Mouse (Mus musculus): ENCODE data around the gene Mbd6. TPM values are rescaled to one million over a fixed set of nuclear protein-coding genes. Genes with fewer than 3 reads are reported as not detected.

The Mbd6 gene
- polyA plus RNA-seq, 1 experiment from 2014 or later: 22.6 TPM

Other genes starting within 250 kb of the Mbd6 start
- 42.5 and 44.0 TPM in 2 replicates for gene Mettl1, start 247.6 kb downstream of the Mbd6 start, polyA plus RNA-seq (2014; fragmentation: Nextera tagmentation; extraction: Ambion mirVana)
- gene Eef1akmt3, start 247.5 kb downstream of the Mbd6 start, polyA plus RNA-seq (2014; fragmentation: Nextera tagmentation; extraction: Ambion mirVana): 0.11 TPM in 1 of 2 replicates, not detected in the other
- 0.23 TPM in 1 of 2 replicates, not detected in the other for gene Cyp27b1, start 240.8 kb downstream of the Mbd6 start, polyA plus RNA-seq (2014; fragmentation: Nextera tagmentation; extraction: Ambion mirVana)
- gene March9, start 228.8 kb downstream of the Mbd6 start, polyA plus RNA-seq (2014; fragmentation: Nextera tagmentation; extraction: Ambion mirVana): 2.7 and 3.7 TPM in 2 replicates
- gene Cdk4, start 225.5 kb downstream of the Mbd6 start, polyA plus RNA-seq (2014; fragmentation: Nextera tagmentation; extraction: Ambion mirVana): 2,945 and 3,022 TPM in 2 replicates
- gene Tspan31, start 218.8 kb downstream of the Mbd6 start, polyA plus RNA-seq (2014; fragmentation: Nextera tagmentation; extraction: Ambion mirVana): 144 and 159 TPM in 2 replicates
- 0.47 and 0.64 TPM in 2 replicates for gene Agap2, start 213.7 kb downstream of the Mbd6 start, polyA plus RNA-seq (2014; fragmentation: Nextera tagmentation; extraction: Ambion mirVana)
- gene Os9, start 167.9 kb downstream of the Mbd6 start, polyA plus RNA-seq (2014; fragmentation: Nextera tagmentation; extraction: Ambion mirVana): 51.1 and 57.9 TPM in 2 replicates
- 7.8 and 8.4 TPM in 2 replicates for gene B4galnt1, start 123.8 kb downstream of the Mbd6 start, polyA plus RNA-seq (2014; fragmentation: Nextera tagmentation; extraction: Ambion mirVana)
- 0.93 and 1.1 TPM in 2 replicates for gene Slc26a10, start 108.4 kb downstream of the Mbd6 start, polyA plus RNA-seq (2014; fragmentation: Nextera tagmentation; extraction: Ambion mirVana)
- gene Arhgef25, start 98.9 kb downstream of the Mbd6 start, polyA plus RNA-seq (2014; fragmentation: Nextera tagmentation; extraction: Ambion mirVana): 31.6 and 33.5 TPM in 2 replicates
- 157 and 170 TPM in 2 replicates for gene Dtx3, start 93.3 kb downstream of the Mbd6 start, polyA plus RNA-seq (2014; fragmentation: Nextera tagmentation; extraction: Ambion mirVana)
- 16.4 and 17.2 TPM in 2 replicates for gene Pip4k2c, start 77.4 kb downstream of the Mbd6 start, polyA plus RNA-seq (2014; fragmentation: Nextera tagmentation; extraction: Ambion mirVana)
- 21.7 and 23.6 TPM in 2 replicates for gene Kif5a, start 25.7 kb downstream of the Mbd6 start, polyA plus RNA-seq (2014; fragmentation: Nextera tagmentation; extraction: Ambion mirVana)
- 202 and 207 TPM in 2 replicates for gene Dctn2, start 22.6 kb downstream of the Mbd6 start, polyA plus RNA-seq (2014; fragmentation: Nextera tagmentation; extraction: Ambion mirVana)
- 191 and 195 TPM in 2 replicates for gene Mars, start 22.8 kb upstream of the Mbd6 start, polyA plus RNA-seq (2014; fragmentation: Nextera tagmentation; extraction: Ambion mirVana)
- 0.88 and 1.7 TPM in 2 replicates for gene Arhgap9, start 32.9 kb upstream of the Mbd6 start, polyA plus RNA-seq (2014; fragmentation: Nextera tagmentation; extraction: Ambion mirVana)
- 6.1 and 6.5 TPM in 2 replicates for gene Gli1, start 53.0 kb upstream of the Mbd6 start, polyA plus RNA-seq (2014; fragmentation: Nextera tagmentation; extraction: Ambion mirVana)
- 0.05 and 0.07 TPM in 2 replicates for gene Inhbe, start 65.4 kb upstream of the Mbd6 start, polyA plus RNA-seq (2014; fragmentation: Nextera tagmentation; extraction: Ambion mirVana)
- not detected in 2 replicates for gene Inhbc, start 81.4 kb upstream of the Mbd6 start, polyA plus RNA-seq (2014; fragmentation: Nextera tagmentation; extraction: Ambion mirVana)
- 34.7 and 44.6 TPM in 2 replicates for gene R3hdm2, start 91.3 kb upstream of the Mbd6 start, polyA plus RNA-seq (2014; fragmentation: Nextera tagmentation; extraction: Ambion mirVana)
- not detected in 2 replicates for gene Stac3, start 212.7 kb upstream of the Mbd6 start, polyA plus RNA-seq (2014; fragmentation: Nextera tagmentation; extraction: Ambion mirVana)
- 5.9 and 6.1 TPM in 2 replicates for gene Ndufa4l2, start 225.9 kb upstream of the Mbd6 start, polyA plus RNA-seq (2014; fragmentation: Nextera tagmentation; extraction: Ambion mirVana)
- 112 and 123 TPM in 2 replicates for gene Shmt2, start 233.4 kb upstream of the Mbd6 start, polyA plus RNA-seq (2014; fragmentation: Nextera tagmentation; extraction: Ambion mirVana)
- 37.6 and 40.4 TPM in 2 replicates for gene Nxph4, start 245.5 kb upstream of the Mbd6 start, polyA plus RNA-seq (2014; fragmentation: Nextera tagmentation; extraction: Ambion mirVana)